Mouse (Mus musculus) lung, postnatal 0 days (tissue): Measurements from ENCODE around the gene Gipc3.

ENCODE experiments used
- CTCF ChIP-seq: IDR thresholded peaks from 2 replicates; pipeline ENCODE4 v1.5.1; 2016; ENCODE audit warnings: antibody characterized with exemption, mild to moderate bottlenecking
- EP300 ChIP-seq: IDR thresholded peaks from 2 replicates; pipeline ENCODE4 v1.6.1; 2016; ENCODE audit warnings: antibody characterized with exemption, mild to moderate bottlenecking, control low read depth

GRCm38 (mm10) chr10:81317273-81317672 lies 25.8 kb downstream of the Gipc3 start:
- TF ChIP-seq EP300 (no peak), CTCF (peak; percentile 2; the same call in 1 of the 2 replicates)
